Mouse (Mus musculus) embryonic stem cell, embryonic (primary cell): ENCODE results near the gene Cyp2c54.
"Not testable (repeated sequence)": the region's sequence is repeated elsewhere in the genome, so short reads cannot be mapped to it uniquely, and the experiment has no call there.

Experiments
- CTCF ChIA-PET, 4 experiments: fragments of 300-600 bp in 2 of 4; fragments of 350-600 bp in 2 of 4; sonication (Branson Sonifier 250); formaldehyde crosslinking; loops; one replicate each; lab custom pipeline; 2022; ENCODE audit warnings: inconsistent platforms in 2 of 4; lab: Charles Lee
- POLR2A ChIA-PET, 4 experiments: fragments of 300-600 bp in 2 of 4; fragments of 350-600 bp in 2 of 4; sonication (Branson Sonifier 250); formaldehyde crosslinking; loops; one replicate each; lab custom pipeline; 2022; ENCODE audit warnings: antibody characterized with exemption in 4 of 4, inconsistent platforms in 1 of 4; lab: Charles Lee

Gene Cyp2c54

DNA sequence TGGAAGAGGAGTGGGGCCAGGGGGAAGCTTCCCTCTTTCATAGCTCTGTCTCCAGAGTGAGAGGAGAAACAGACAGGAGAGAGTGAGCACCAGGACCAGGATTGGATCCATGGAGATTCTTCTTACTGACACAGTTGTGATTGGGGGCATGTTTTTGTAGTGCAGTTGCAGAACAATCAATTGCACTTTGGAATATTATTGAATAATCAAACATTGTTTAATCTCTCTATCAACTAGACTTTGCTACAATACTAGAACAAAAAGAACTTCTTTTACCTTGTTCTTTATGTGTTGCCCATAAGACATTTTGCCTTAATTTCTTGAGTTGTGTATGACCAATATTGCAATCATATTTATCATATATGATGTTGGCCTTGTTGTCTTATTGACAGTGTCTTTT lies at the start of gene Cyp2c54:
Gene Cyp2c54 (minus strand): TSS at position 127 of the 400 bp plus-strand sequence.
- POLR2A ChIA-PET = no interaction called here

DNA sequence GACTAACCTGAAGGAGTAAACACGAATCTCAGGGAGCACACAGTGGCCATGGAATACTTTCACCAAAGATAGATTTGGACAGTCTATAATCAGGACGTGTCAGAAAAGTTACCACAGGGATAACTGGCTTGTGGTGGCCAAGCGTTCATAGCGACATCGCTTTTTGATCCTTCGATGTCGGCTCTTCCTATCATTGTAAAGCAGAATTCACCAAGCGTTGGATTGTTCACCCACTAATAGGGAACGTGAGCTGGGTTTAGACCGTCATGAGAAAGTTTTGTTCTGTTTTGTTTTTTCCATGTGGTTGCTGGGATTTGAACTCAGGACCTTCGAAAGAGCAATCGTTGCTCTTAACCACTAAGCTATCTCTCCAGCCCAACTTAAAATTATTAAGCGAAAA lies 46.0 kb upstream of the Cyp2c54 start:
- CTCF ChIA-PET, POLR2A ChIA-PET: not testable (repeated sequence)

More for the DNA sequence above, at the start of gene Cyp2c54:
- CTCF ChIA-PET = no interaction called here

DNA sequence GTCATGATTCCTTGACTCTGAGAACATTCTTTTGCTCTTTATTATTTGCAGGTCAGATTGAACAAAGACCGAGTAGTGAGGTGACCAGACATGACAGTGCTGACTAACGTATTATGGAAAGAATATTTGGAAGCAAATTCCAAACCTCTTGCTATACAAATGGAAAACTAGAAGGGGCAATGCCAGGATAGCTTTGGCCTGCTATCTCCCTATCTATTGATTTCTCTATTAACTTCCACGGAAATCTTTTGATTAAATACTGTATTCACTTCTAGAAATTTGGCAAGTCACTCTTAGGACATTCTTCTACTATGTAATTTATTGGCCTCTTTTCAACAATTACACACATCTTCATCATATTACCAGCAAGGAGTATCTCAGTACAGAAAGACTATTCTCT lies 17.5 kb upstream of the Cyp2c54 start:
- CTCF ChIA-PET = no interaction called here
- POLR2A ChIA-PET = no interaction called here

DNA sequence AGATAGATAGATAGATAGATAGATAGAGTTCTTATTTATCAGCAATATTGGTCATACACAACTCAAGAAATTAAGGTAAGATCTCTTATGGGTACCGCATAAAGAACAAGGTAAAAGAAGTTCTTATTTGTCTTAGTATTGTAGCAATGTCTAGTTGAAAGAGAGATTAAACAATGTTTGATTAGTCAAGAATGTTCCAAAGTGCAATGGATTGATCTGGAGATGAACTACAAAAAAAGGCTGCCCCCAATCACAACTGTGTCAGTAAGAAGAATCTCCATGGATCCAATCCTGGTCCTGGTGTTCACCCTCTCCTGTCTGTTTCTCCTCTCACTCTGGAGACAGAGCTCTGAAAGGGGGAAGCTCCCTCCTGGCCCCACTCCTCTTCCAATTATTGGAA lies 15.8 kb upstream of the Cyp2c54 start, which contains the start of gene Cyp2c50:
Gene Cyp2c50 (plus strand): TSS at position 268 of the 400 bp plus-strand sequence.
- POLR2A ChIA-PET, CTCF ChIA-PET: not testable (repeated sequence)

DNA sequence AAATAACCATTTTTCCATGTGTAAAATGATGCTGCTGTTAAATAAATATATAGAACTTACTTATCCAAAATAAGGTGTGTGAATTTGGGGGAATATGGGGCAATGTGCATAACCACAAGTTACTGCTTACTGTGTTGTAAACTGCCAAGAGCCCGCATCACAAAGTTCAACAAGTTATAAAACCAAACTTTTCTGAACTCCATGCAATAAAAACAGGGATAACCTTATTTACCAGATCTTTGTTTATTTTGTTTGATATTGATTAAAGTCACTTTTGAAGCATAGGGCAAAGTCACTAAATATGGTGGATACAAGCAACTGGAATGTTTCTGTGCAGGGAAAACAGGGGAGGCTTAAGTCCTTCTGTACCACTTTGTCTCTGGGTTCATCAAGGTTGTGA lies 14.8 kb upstream of the Cyp2c54 start:
- ChIA-PET CTCF (no interaction called here), POLR2A (no interaction called here)

DNA sequence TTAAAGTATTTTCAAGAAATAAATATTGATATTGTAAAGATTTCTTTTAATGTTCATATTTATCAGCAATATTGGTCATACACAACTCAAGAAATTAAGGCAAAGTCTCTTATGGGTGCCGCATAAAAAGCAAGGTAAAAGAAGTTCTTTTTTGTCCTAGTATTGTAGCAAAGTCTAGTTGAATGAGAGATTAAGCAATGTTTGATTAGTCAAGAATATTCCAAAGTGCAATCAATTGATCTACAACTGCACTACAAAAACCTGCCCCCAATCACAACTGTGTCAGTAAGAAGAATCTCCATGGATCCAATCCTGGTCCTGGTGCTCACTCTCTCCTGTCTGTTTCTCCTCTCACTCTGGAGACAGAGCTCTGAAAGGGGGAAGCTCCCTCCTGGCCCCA lies 81.5 kb downstream of the Cyp2c54 start, which contains the start of gene Cyp2c37:
Gene Cyp2c37 (plus strand): TSS at position 285 of the 400 bp plus-strand sequence.
- POLR2A ChIA-PET, CTCF ChIA-PET: not testable (repeated sequence)

DNA sequence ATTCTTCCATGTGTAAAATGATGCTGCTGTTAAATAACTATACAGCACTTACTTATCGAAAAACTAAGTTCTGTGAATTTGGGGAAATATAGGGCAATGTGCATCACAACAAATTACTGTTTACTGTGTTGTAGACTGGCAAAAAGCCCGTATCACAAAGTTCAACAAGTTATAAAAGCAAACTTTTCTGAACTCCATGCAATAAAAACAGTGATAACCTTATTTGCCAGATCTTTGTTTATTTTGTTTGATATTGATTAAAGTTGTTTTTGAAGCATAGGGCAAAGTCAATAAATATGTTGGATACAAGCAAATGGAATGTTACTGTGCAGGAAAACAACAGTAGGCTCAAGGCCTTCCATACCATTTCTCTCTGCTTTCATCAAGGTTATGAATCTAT lies 84.2 kb downstream of the Cyp2c54 start:
- CTCF ChIA-PET = no interaction called here
- POLR2A ChIA-PET = no interaction called here
